Mouse (Mus musculus) urinary bladder, postnatal 25 days (tissue): ENCODE data around the gene Sgsm1.
"Not testable (repeated sequence)": the region's sequence is repeated elsewhere in the genome, so short reads cannot be mapped to it uniquely, and the experiment has no call there.

Source experiments
- DNase-seq: peaks from one replicate; pipeline ENCODE4 v3.0.0; 2022; ENCODE audit warnings: low spot score

The Sgsm1 gene

GRCm38 (mm10) chr5:113310377-113311003 is at the start of gene Sgsm1:
TSS of gene Sgsm1 (minus strand) at chr5:113310786.
- DNase-seq: peak; percentile 79

GRCm38 (mm10) chr5:113358833-113359232 is 48.2 kb upstream of the Sgsm1 start:
- DNase-seq: no peak

- DNase-seq: no peak
Observed at GRCm38 (mm10) chr5:113357656-113358055, 47.1 kb upstream of the Sgsm1 start.

GRCm38 (mm10) chr5:113357186-113357585 is 46.6 kb upstream of the Sgsm1 start, which contains the start of gene Aym1:
TSS of gene Aym1 (plus strand) at chr5:113357294.
- DNase-seq: no peak

GRCm38 (mm10) chr5:113354311-113354710 is 43.7 kb upstream of the Sgsm1 start:
- no peak for DNase-seq

GRCm38 (mm10) chr5:113352636-113353035 is 42.0 kb upstream of the Sgsm1 start:
- no peak for DNase-seq

- no peak for DNase-seq
Observed at GRCm38 (mm10) chr5:113351768-113352167, 41.2 kb upstream of the Sgsm1 start.

GRCm38 (mm10) chr5:113349810-113350209 is 39.2 kb upstream of the Sgsm1 start:
- no peak for DNase-seq

- no peak for DNase-seq
Observed at GRCm38 (mm10) chr5:113349226-113349625, 38.6 kb upstream of the Sgsm1 start.

- DNase-seq: no peak
Observed at GRCm38 (mm10) chr5:113348597-113348996, 38.0 kb upstream of the Sgsm1 start.

GRCm38 (mm10) chr5:113347593-113347992 is 37.0 kb upstream of the Sgsm1 start:
- no peak for DNase-seq

GRCm38 (mm10) chr5:113346651-113347050 is 36.1 kb upstream of the Sgsm1 start:
- not testable (repeated sequence) for DNase-seq

- no peak for DNase-seq
Observed at GRCm38 (mm10) chr5:113345781-113346180, 35.2 kb upstream of the Sgsm1 start.

- no peak for DNase-seq
Observed at GRCm38 (mm10) chr5:113344635-113345386, 34.2 kb upstream of the Sgsm1 start.

- no peak for DNase-seq
Observed at GRCm38 (mm10) chr5:113336281-113336680, 25.7 kb upstream of the Sgsm1 start.

GRCm38 (mm10) chr5:113335732-113336131 is 25.1 kb upstream of the Sgsm1 start:
- no peak for DNase-seq

- no peak for DNase-seq
Observed at GRCm38 (mm10) chr5:113334621-113335530, 24.3 kb upstream of the Sgsm1 start.

- no peak for DNase-seq
Observed at GRCm38 (mm10) chr5:113332899-113333298, 22.3 kb upstream of the Sgsm1 start.

GRCm38 (mm10) chr5:113332239-113332638 is 21.7 kb upstream of the Sgsm1 start:
- DNase-seq: no peak

GRCm38 (mm10) chr5:113330202-113330601 is 19.6 kb upstream of the Sgsm1 start:
- no peak for DNase-seq

GRCm38 (mm10) chr5:113329463-113329862 is 18.9 kb upstream of the Sgsm1 start:
- DNase-seq: no peak
